Mouse (Mus musculus): ENCODE data around the gene Furin. TPM values are rescaled to one million over a fixed set of nuclear protein-coding genes. Genes with fewer than 3 reads are reported as not detected.

Furin gene
- polyA plus RNA-seq, 1 experiment from 2014 or later, result 4.4 TPM

DNA sequence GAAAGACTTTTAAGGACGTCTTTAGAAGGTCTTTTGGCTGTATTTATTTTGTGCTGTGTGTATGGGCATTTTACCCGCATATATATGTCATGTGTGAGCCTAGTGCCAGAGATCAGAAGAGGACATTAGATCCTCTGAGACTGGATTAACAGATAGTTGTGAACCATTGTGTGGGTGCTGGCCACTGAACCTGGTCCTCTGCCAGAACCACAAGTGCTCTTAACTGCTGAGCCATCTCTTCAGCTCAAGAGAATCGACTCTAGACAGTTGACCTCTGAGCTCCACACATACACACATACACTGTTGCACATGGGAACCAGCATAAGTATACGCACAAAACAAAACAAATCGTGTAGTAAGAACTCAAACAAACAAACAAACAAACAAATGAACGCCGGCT is 31.3 kb upstream of the Furin start:
- Histone ChIP-seq H3K27me3 (replicated peaks; ENCODE audit: control insufficient read depth, insufficient read depth, low read length) (no peaks in the 10 kb centered on the region), H3K27ac (ENCODE audit: low read length) (no peak overlapping the region), H3K36me3 (ENCODE audit: control insufficient read depth, insufficient read depth) (no peaks in the 10 kb centered on the region), H3K4me2 (ENCODE audit: low read length) (no peak overlapping the region), H3K4me1 (replicated peaks; ENCODE audit: control insufficient read depth, insufficient read depth, low read length) (peaks cover 11% of the 10 kb centered on the region), H3K4me3 (replicated peaks; ENCODE audit: low read length) (no peak overlapping the region), H3K9me3 (ENCODE audit: control insufficient read depth, low read length) (no peaks in the 10 kb centered on the region), H3K9ac (replicated peaks; ENCODE audit: low read depth, low read length) (no peak overlapping the region)
- 89% methylated on average over 7 of the region's 7 CpGs for WGBS
- no peak for ATAC-seq

DNA sequence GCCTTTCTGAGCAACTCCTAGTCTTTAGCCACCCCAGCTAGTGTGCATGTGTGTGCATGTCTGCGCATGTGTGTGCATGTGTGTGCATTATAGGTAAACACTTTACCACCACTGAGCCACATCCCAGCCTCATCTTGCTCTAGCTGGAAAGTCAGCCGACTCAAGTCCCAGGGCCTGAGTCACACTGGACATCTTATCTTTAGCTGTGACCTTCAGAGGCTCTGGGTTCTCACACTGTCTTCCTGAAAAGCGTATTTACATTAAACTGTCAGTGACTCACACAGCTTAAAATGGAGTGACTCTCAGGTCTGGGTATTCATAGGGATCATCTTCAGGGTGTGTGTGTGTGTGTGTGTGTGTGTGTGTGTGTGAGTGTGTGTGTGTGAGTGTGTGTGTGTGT is 30.4 kb upstream of the Furin start:
- ATAC-seq, result no peak
- H3K4me1 ChIP-seq (replicated peaks; ENCODE audit: control insufficient read depth, insufficient read depth, low read length), result peaks cover 9% of the 10 kb centered on the region
- H3K4me3 ChIP-seq (replicated peaks; ENCODE audit: low read length), result no peak overlapping the region
- no peaks in the 10 kb centered on the region for H3K9me3 ChIP-seq (ENCODE audit: control insufficient read depth, low read length)
- 88% methylated on average over 3 of the region's 3 CpGs for WGBS
- H3K36me3 ChIP-seq (ENCODE audit: control insufficient read depth, insufficient read depth), result no peaks in the 10 kb centered on the region
- H3K9ac ChIP-seq (replicated peaks; ENCODE audit: low read depth, low read length), result no peak overlapping the region
- no peak overlapping the region for H3K4me2 ChIP-seq (ENCODE audit: low read length)
- no peak overlapping the region for H3K27ac ChIP-seq (ENCODE audit: low read length)
- H3K27me3 ChIP-seq (replicated peaks; ENCODE audit: control insufficient read depth, insufficient read depth, low read length), result no peaks in the 10 kb centered on the region

DNA sequence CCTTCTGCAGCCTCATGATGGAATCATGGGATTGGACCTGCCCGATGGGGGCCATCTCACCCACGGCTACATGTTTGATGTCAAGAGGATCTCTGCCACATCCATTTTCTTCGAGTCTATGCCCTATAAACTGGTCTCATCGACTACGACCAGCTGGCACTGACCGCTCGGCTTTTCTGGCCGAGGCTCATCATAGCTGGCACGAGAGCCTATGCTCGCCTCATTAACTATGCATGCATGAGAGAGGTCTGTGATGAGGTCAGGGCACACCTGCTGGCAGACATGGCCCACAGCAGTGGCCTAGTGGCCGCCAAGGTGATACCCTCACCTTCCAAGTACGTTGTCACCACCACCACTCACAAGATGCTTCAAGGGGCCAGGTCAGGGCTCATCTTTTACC is 24.4 kb upstream of the Furin start:
- H3K27me3 ChIP-seq (replicated peaks; ENCODE audit: control insufficient read depth, insufficient read depth, low read length), result no peaks in the 10 kb centered on the region
- no peak overlapping the region for H3K9ac ChIP-seq (replicated peaks; ENCODE audit: low read depth, low read length)
- 91% methylated on average over 12 of the region's 12 CpGs for WGBS
- H3K27ac ChIP-seq (ENCODE audit: low read length), result no peak overlapping the region
- no peaks in the 10 kb centered on the region for H3K9me3 ChIP-seq (ENCODE audit: control insufficient read depth, low read length)
- H3K4me1 ChIP-seq (replicated peaks; ENCODE audit: control insufficient read depth, insufficient read depth, low read length), result no peaks in the 10 kb centered on the region
- H3K4me2 ChIP-seq (ENCODE audit: low read length), result no peak overlapping the region
- ATAC-seq, result no peak
- no peaks in the 10 kb centered on the region for H3K36me3 ChIP-seq (ENCODE audit: control insufficient read depth, insufficient read depth)
- H3K4me3 ChIP-seq (replicated peaks; ENCODE audit: low read length), result no peak overlapping the region

DNA sequence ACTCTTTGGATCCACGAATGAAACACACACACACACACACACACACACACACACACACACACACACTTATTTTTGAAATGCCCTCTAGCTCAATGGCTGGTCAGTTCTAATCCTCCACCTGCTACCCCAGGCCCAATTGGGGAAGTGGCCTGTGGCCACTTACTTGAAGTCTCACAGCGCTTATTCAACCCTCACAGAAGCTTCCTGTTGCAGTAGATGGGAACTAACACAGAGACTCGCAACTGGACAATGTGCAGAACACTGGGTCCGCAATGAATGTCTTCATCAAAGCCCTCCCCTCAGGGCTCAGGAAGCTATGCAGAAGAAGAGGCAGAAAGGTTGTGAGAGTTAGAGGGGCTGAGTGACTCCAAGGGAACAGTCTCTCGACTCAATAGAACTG is 22.5 kb upstream of the Furin start:
- Histone ChIP-seq H3K4me2 (ENCODE audit: low read length) (no peak overlapping the region), H3K27me3 (replicated peaks; ENCODE audit: control insufficient read depth, insufficient read depth, low read length) (no peaks in the 10 kb centered on the region), H3K9ac (replicated peaks; ENCODE audit: low read depth, low read length) (no peak overlapping the region), H3K4me3 (replicated peaks; ENCODE audit: low read length) (no peak overlapping the region), H3K27ac (ENCODE audit: low read length) (no peak overlapping the region), H3K9me3 (ENCODE audit: control insufficient read depth, low read length) (no peaks in the 10 kb centered on the region), H3K36me3 (ENCODE audit: control insufficient read depth, insufficient read depth) (no peaks in the 10 kb centered on the region), H3K4me1 (replicated peaks; ENCODE audit: control insufficient read depth, insufficient read depth, low read length) (peaks cover 1% of the 10 kb centered on the region)
- 83% methylated on average over 5 of the region's 5 CpGs for WGBS
- no peak for ATAC-seq

DNA sequence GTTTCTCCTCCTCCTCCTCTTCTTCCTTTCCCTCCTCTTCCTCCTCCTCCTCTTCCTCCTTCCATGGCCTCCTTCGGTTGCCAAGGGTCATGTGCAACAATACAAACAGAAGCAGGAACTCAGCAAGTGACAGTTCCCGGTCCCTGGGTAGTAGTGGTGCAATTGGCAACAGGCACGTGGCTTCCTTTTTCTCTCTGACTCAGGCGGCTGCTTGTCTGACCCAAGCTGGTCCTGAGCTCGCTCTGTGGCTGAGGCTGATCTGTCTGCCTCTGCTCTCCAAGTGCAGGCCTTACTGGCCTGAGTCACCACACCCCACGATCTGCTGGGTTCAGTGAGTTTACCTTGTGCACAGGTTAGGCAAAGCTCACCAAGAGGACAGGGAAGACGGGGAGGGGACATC is 21.1 kb upstream of the Furin start:
- no peak overlapping the region for H3K4me2 ChIP-seq (ENCODE audit: low read length)
- H3K4me1 ChIP-seq (replicated peaks; ENCODE audit: control insufficient read depth, insufficient read depth, low read length), result peaks cover 3% of the 10 kb centered on the region
- ATAC-seq, result no peak
- WGBS, result 81% methylated on average over 7 of the region's 7 CpGs
- no peaks in the 10 kb centered on the region for H3K9me3 ChIP-seq (ENCODE audit: control insufficient read depth, low read length)
- no peak overlapping the region for H3K9ac ChIP-seq (replicated peaks; ENCODE audit: low read depth, low read length)
- no peak overlapping the region for H3K4me3 ChIP-seq (replicated peaks; ENCODE audit: low read length)
- no peak overlapping the region for H3K27ac ChIP-seq (ENCODE audit: low read length)
- H3K36me3 ChIP-seq (ENCODE audit: control insufficient read depth, insufficient read depth), result no peaks in the 10 kb centered on the region
- no peaks in the 10 kb centered on the region for H3K27me3 ChIP-seq (replicated peaks; ENCODE audit: control insufficient read depth, insufficient read depth, low read length)

DNA sequence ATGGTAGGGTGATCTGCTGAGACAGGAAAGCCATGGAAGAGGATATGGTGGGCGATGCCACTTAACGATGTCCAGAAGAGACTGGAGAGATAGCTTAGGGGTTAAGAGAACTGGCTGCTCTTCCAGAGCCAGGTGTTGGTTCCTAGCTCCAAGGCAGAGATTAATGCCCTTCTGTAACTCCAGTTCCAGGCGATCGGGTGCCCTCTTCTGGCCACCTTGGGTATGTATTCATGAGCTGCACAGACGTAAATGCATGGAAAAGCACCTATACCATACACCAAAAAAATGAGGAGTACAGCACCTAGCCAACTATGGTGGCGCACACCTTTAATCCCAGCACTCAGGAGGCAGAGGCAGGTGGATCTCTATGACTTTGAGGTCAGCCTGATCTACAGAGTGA is 19.5 kb upstream of the Furin start:
- Histone ChIP-seq H3K4me1 (replicated peaks; ENCODE audit: control insufficient read depth, insufficient read depth, low read length) (peaks cover 3% of the 10 kb centered on the region), H3K27ac (ENCODE audit: low read length) (no peak overlapping the region), H3K9ac (replicated peaks; ENCODE audit: low read depth, low read length) (no peak overlapping the region), H3K4me2 (ENCODE audit: low read length) (no peak overlapping the region), H3K4me3 (replicated peaks; ENCODE audit: low read length) (no peak overlapping the region), H3K27me3 (replicated peaks; ENCODE audit: control insufficient read depth, insufficient read depth, low read length) (no peaks in the 10 kb centered on the region), H3K9me3 (ENCODE audit: control insufficient read depth, low read length) (no peaks in the 10 kb centered on the region), H3K36me3 (ENCODE audit: control insufficient read depth, insufficient read depth) (no peaks in the 10 kb centered on the region)
- WGBS, result 89% methylated on average over 6 of the region's 6 CpGs
- no peak for ATAC-seq

DNA sequence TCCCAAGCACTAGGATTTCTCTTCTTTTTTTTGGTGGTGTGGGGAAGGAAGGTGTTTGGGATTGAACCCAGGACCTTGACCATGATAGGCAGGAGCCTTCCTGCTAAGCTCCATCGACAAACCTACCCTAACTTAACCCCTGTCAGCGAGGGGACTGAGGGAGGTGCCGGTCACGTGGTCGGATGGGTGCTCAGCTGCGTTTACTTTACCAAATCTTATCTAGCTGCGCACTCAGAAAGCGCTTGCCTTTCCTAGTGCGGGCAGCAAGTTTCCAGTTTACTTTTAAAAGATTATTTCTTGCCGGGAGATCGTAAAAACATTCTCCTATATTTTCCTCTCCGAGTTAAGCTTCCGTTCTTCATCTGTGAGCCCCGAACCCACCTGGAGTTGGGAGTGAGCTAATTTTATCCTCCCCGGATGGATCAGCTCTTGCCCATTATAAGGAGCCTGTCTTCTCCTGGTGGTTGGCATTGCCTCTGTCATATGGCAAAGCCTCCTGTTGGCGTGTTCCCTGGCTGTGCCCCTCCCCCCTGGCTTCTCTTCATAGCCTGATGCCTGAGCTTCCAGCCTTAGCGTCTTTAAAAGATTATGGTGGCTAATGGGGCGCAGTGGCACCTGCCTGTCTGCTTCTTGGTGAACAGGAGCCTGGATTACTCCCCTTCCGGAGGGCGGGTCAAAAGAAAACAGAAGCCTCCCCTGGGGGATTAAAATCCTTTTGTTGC is 17.7 kb upstream of the Furin start:
- Histone ChIP-seq H3K27me3 (replicated peaks; ENCODE audit: control insufficient read depth, insufficient read depth, low read length) (no peaks in the 10 kb centered on the region), H3K27ac (ENCODE audit: low read length) (no peak overlapping the region), H3K4me3 (replicated peaks; ENCODE audit: low read length) (no peak overlapping the region), H3K9ac (replicated peaks; ENCODE audit: low read depth, low read length) (no peak overlapping the region), H3K36me3 (ENCODE audit: control insufficient read depth, insufficient read depth) (no peaks in the 10 kb centered on the region), H3K9me3 (ENCODE audit: control insufficient read depth, low read length) (no peaks in the 10 kb centered on the region), H3K4me2 (ENCODE audit: low read length) (peak overlapping the region; percentile 25; the same call in 1 of the 2 replicates), H3K4me1 (replicated peaks; ENCODE audit: control insufficient read depth, insufficient read depth, low read length) (peaks cover 3% of the 10 kb centered on the region)
- 24% methylated on average over 20 of the region's 20 CpGs for WGBS
- no peak for ATAC-seq

DNA sequence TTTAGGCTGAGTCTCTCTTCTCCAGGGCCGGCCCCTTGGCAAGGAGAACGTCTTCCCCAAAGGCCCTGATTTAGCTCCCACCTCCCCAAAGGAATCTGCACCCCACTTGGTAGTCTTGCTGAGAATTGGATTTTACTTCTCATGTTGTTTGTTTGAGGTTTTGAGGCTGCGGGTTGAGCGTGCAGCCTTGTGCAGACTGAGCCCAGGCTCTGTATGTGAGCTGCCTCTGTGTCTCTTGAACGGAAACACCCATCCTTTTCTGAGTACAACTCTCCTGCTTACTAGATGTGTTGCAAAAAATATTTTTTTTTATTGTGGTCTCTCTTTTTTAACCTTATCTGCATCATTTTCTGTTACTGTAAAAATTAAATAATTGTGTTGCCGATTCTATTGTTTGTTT is 16.3 kb upstream of the Furin start:
- Histone ChIP-seq H3K4me1 (replicated peaks; ENCODE audit: control insufficient read depth, insufficient read depth, low read length) (peaks cover 3% of the 10 kb centered on the region), H3K27ac (ENCODE audit: low read length) (no peak overlapping the region), H3K27me3 (replicated peaks; ENCODE audit: control insufficient read depth, insufficient read depth, low read length) (no peaks in the 10 kb centered on the region), H3K9me3 (ENCODE audit: control insufficient read depth, low read length) (no peaks in the 10 kb centered on the region), H3K9ac (replicated peaks; ENCODE audit: low read depth, low read length) (no peak overlapping the region), H3K4me3 (replicated peaks; ENCODE audit: low read length) (no peak overlapping the region), H3K4me2 (ENCODE audit: low read length) (no peak overlapping the region), H3K36me3 (ENCODE audit: control insufficient read depth, insufficient read depth) (no peaks in the 10 kb centered on the region)
- ATAC-seq, result no peak
- WGBS, result 90% methylated on average over 6 of the region's 6 CpGs

DNA sequence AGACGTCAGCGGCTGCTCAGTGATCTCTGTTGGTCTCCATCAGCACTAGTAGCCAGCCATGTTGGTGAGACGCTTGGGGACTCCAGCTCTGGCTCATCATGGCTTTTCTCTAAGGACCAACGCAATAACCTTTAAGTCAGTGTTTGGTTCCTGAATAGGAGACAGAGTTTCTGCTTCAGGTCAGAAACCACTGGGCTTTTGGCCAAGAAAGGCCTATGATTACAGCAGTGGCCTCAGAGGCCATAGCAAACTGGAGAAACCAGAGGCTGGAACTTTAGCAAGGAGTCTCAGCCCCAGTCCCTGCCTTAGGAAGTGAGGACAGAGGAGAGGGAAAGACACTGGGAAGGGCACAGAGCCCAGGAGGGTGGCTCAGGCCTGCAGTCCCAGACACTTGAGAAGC is 15.3 kb upstream of the Furin start:
- H3K36me3 ChIP-seq (ENCODE audit: control insufficient read depth, insufficient read depth), result no peaks in the 10 kb centered on the region
- no peak for ATAC-seq
- H3K4me3 ChIP-seq (replicated peaks; ENCODE audit: low read length), result no peak overlapping the region
- no peak overlapping the region for H3K4me2 ChIP-seq (ENCODE audit: low read length)
- peaks cover 3% of the 10 kb centered on the region for H3K4me1 ChIP-seq (replicated peaks; ENCODE audit: control insufficient read depth, insufficient read depth, low read length)
- no peaks in the 10 kb centered on the region for H3K27me3 ChIP-seq (replicated peaks; ENCODE audit: control insufficient read depth, insufficient read depth, low read length)
- H3K9ac ChIP-seq (replicated peaks; ENCODE audit: low read depth, low read length), result no peak overlapping the region
- H3K9me3 ChIP-seq (ENCODE audit: control insufficient read depth, low read length), result no peaks in the 10 kb centered on the region
- no peak overlapping the region for H3K27ac ChIP-seq (ENCODE audit: low read length)
- 82% methylated on average over 4 of the region's 4 CpGs for WGBS

DNA sequence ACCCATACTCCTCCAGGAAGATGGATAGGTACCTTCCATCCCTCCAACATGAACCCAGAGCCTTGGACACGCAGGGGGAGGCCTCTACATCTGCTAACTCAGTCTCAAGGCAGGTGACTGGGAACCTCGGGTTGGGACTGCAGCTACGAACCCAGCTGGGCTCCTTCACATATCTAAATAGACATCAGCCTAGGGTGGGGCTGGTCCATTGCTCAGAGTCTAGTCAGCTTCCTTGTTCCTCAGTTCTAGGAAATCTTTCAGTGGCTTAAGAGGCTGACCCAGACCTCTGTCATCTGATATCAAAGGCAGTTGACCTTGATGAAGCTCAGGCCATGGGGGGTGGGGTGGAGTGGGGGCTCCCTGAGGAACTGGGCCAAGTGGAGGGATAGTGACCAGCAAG is 14.0 kb upstream of the Furin start:
- no peak overlapping the region for H3K27ac ChIP-seq (ENCODE audit: low read length)
- WGBS, result 72% methylated on average over 3 of the region's 3 CpGs
- H3K9ac ChIP-seq (replicated peaks; ENCODE audit: low read depth, low read length), result no peak overlapping the region
- H3K4me2 ChIP-seq (ENCODE audit: low read length), result no peak overlapping the region
- no peak overlapping the region for H3K4me3 ChIP-seq (replicated peaks; ENCODE audit: low read length)
- H3K27me3 ChIP-seq (replicated peaks; ENCODE audit: control insufficient read depth, insufficient read depth, low read length), result no peaks in the 10 kb centered on the region
- no peaks in the 10 kb centered on the region for H3K9me3 ChIP-seq (ENCODE audit: control insufficient read depth, low read length)
- peaks cover 3% of the 10 kb centered on the region for H3K4me1 ChIP-seq (replicated peaks; ENCODE audit: control insufficient read depth, insufficient read depth, low read length)
- no peak for ATAC-seq
- no peaks in the 10 kb centered on the region for H3K36me3 ChIP-seq (ENCODE audit: control insufficient read depth, insufficient read depth)
